Mouse (Mus musculus) left cerebral cortex, adult 9 months (tissue): ENCODE data around the gene Clip2.

Experiments
- DNase-seq, 2 experiments: peaks; one replicate each; pipeline ENCODE4 v3.0.0; 2022; ENCODE audit warnings: low spot score in 2 of 2

Clip2 gene

DNA sequence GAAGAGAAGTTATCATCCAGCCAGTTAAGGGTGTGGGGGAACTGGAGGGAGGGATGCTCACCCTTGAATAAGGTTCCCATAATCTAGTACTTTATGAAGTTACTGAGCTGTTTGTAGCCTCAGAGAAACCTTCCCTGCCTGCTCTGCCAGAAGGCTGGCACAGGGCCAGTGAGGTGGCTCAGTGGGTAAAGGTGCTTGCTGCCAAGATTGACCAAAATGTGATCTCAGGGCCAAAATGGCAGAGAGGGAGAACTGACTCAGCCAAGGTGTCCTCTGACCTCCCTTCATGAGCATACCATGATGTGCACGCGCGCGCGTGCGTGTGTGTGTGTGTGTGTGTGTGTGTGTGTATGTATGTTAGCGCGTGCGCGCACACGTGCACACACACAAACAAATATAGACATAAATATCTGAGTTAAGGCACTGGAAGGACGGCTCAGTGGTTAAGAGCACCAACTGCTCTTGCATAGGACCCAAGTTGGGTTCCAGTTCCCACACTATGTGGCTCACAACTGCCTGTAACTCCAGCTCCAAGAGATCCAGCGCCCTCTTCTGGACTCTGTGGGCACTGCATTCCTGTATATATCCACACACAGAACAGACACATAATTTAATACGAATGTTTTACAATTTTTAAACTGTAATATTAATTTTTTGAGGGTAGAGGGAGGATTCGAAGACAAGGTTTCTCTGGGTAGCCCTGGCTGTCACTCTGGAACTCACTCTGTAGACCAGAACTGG is 26.1 kb downstream of the Clip2 start:
- no peak for DNase-seq

DNA sequence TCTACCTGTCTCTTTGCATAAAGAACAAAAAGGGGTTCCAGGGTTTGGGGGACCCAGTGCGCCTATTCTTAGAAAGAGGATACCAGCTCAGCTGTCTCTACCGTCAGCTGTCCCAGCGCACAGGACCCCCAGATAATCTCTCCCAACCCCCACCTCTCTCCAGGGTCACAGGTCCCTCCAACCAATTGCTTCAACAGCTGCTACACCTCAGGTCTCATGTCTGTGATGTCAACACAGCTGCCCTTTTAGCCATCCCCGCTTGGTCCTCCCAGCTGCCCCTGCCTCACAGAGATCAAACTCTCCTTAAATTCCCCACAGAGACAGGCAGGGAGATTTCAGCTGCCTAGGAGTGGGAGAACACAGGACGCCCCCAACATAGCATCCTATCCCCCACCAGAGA is 28.5 kb downstream of the Clip2 start:
- no peak for DNase-seq

DNA sequence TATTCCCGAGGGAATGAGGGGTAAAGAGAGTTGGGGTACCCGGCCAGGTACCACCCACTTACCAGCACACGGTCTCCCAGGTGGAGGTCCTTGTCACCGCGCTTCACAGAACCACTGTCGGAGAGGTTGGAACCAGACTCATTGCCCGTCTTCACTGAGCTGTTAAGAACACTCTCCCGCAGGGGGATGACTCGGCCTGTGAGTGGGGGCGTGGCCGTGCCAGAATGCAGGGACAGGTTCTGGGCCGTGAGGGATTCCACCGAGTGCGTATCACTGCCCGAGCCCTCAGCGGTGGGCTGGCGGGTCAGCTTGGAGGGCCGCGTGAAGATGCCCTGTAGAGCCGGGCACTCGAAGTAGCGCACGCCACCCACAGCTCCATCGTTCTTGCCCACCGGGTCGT is 29.7 kb downstream of the Clip2 start:
- DNase-seq = no peak

DNA sequence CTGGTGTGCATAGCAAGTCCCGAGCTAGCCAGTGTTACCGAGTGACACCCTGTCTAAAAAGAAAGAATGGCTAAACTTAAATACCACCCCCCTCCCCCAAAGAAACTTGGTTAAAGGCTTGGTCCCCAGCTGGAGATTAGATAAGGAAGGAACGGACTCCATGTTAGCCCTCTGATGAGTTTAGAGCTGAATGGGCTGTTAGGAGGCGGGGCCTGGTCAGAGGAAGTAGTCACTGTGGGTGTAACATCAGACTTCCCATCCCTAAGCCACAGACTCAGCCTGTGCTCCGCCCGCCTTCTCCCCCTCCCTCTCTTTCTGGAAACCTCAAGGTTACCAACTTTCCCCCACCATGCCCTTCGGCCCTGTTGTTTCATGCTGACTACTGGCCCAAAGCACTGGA is 30.4 kb downstream of the Clip2 start:
- DNase-seq = no peak

- DNase-seq = no peak
Measured at GRCm38 (mm10) chr5:134521131-134521530, 31.1 kb downstream of the Clip2 start.

- no peak for DNase-seq
Measured at GRCm38 (mm10) chr5:134520120-134520519, 32.1 kb downstream of the Clip2 start.

DNA sequence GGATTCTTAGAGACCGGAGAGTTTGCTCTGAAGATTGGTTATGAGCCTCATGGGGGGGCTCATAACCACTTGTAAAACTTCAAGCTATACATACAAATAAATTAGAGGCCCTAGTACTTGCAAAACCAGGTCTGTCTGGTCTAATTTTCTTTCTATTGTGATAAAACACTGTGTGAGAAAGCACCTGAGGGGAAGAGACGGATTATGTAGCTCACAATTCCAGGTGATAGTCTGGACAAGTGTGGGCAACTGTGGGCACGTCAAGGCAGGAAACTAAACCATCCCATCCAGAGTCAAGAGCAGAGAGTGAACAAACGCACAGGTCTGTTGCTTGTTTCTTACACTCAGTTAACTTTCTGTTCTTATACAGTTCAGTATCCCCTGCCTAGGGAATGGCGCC is 32.8 kb downstream of the Clip2 start:
- DNase-seq = no peak

DNA sequence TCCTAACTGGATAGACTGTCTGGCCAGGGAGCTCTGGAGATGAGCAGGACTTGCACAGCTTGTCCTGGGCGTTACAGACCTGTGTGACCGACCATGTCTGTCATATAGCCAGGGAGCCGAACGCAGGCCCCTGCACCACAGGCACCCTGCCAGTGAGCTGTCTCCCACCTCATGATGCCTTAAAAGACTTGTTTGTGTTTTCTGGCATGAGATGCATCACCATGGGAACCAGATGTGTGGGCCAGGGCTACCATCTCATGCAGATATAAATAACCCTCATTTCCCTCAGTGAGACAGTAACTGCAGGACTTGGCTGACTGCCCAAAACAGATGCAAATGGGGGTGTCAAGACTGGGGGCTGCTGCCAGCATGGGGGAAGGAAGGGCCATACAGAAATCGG is 40.1 kb downstream of the Clip2 start:
- peak; percentile 78 to 80 for DNase-seq

- no peak for DNase-seq
Measured at GRCm38 (mm10) chr5:134510266-134510665, 42.0 kb downstream of the Clip2 start.

DNA sequence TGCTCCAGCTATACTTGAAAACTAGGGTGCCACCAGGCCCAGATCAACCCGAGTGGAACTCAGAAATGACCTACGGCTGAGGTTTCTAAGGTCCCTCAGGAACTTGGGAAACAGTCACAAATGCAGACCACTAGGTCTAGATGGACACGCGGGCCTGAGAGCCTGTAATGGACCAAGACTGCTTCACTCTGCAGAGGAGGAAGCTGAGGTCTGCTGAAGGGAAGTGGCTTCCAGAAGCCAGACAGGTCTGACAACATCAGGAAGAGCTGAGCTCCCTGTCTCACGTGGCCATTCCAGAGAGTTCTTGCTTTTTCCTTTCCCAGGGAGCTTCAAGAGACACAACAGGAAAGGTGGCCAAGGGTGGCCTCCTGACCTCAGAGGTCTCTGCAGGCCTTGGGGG is 43.3 kb downstream of the Clip2 start:
- DNase-seq = no peak

GRCm38 (mm10) chr5:134507859-134508399 is 44.3 kb downstream of the Clip2 start:
- DNase-seq = no peak

- peak in 1 of 2 experiments; percentile 87 for DNase-seq
Measured at GRCm38 (mm10) chr5:134507307-134507706, 44.9 kb downstream of the Clip2 start.

DNA sequence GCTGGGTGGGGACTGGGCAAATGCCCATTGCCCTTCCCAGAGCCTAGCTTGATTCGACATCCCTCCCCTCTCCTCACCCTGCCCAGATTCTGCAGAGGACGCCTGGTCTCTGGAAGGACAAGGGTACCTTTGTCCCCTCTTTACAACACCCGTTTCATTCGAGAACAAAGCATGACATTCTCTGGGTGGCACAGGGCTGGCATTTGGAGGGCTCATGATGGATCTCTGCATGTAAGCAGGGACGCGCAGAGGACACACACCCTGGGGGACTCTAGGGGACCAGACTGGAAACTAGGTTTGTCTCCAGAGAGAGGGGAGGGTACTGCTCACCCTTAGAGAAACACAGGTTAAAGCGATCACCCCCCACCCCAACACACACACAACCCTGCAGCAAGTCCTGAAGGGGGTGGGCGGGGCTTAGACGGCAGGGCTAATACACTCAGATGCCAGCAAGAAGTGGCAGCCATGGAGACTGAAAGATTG is 46.4 kb downstream of the Clip2 start:
- peak; percentile 66 to 74 for DNase-seq

- DNase-seq = no peak
Measured at GRCm38 (mm10) chr5:134502591-134502990, 49.6 kb downstream of the Clip2 start.

DNA sequence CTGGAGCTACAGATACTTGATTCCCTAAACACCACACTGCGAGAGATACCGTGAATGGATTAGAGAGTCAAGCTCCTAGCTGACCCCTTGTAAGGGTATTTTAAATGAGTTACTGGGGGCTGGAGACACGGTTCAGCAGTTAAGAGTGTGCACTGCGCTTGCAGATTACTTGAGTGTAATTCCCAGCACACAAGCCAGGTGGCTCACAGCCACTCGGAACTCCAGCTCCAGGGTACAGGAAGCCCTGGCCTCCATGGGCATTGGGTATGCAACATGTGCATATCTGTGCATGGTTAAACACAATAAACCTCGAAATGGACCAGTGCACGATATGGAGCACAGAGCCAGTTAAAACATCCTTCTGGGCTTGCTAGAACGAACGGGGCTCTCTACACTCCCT is 50.8 kb downstream of the Clip2 start:
- DNase-seq = no peak

DNA sequence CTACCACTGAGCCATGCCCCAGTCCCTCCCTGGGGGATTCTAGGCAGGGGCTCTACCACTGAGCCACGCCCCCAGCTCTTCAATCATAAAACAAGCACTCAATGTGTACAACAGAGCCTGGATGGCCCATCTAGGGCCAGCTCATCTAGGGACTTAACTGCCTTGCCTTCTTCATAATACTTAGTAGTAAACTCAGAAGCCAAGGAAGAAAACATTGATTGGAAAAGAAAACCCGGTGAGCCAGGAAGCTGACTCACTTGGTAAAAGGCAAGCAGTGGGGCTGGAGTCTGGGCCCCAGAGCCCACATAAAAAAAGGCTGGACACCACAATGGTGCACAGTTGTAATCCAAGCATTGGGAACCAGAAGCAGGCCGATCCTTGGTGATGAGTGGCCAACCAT is 51.6 kb downstream of the Clip2 start:
- DNase-seq = no peak

GRCm38 (mm10) chr5:134500062-134500461 is 52.2 kb downstream of the Clip2 start:
- DNase-seq = peak in 1 of 2 experiments; percentile 81

GRCm38 (mm10) chr5:134497026-134497425 is 55.2 kb downstream of the Clip2 start:
- DNase-seq = no peak

GRCm38 (mm10) chr5:134495796-134496195 is 56.4 kb downstream of the Clip2 start:
- DNase-seq = no peak

DNA sequence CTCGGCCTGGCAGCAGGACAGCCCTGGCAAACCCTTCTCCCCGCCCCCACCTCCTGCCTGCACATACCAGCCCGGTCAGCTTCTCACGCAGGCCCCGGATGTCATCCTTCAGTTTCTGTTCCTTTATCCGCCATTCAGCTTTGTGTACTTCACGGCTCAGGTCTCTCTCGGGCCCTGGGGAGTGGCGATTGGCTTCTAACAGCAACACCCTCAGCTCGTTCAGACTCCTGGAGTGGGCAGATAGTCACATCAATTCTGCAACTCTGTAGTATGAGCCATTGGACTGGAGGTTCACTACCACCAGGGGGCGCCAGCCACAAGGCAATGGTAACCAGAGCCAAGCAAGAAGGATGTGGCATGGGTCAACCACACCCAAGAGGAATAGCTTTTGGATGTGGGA is 58.1 kb downstream of the Clip2 start:
- DNase-seq = peak; percentile 64 to 96

DNA sequence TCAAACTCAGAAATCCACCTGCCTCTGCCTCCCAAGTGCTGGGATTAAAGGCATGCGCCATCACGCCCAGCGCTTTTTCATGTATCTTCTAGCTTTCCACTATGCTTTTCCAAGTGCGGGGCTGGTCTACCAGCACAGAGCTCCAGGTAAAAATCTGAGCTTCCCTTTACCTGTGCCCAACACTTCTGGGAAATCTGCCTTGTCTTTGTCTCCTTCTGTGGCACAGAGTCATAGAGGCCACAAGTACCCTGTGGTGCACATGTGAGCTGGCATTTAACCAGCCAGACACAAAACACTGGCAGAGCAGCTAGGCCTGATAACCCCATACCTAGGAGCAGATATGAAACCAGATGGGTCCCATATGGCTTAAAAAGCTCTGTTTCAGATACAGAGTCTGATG is 59.3 kb downstream of the Clip2 start:
- no peak for DNase-seq

GRCm38 (mm10) chr5:134491712-134492417 is 60.4 kb downstream of the Clip2 start:
- DNase-seq = peak in 1 of 2 experiments; percentile 86

DNA sequence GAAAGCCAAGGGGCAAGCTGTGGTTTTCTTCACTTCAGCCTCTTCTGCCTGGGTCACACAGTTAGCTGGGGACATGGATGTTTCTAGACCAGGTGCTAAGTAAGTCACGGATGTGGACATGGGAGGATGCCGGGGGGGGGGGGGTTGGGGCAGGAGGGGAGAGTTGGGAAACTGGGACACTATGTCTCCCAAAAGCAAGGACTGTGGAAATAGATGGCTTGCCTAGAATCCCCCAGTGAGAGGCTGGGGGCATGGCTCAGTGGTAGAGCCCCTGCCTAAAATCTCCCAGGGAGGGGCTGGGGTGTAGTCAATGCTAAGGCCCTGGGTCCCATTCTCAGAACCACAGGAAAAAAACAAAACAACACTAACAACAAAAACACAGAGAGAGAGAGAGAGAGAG is 61.0 kb downstream of the Clip2 start:
- DNase-seq = no peak
